Mouse (Mus musculus) neutrophil, adult 5-6 weeks (primary cell): Measurements from ENCODE around the gene Cstf1. TPM values are rescaled to one million over a fixed set of nuclear protein-coding genes. Genes with fewer than 3 reads are reported as not detected.

Experiments used
- ATAC-seq: fragments of 151-379, 151-347 bp; 2 replicates; pipeline ENCODE4 v1.8.0; 2017; ENCODE audit warnings: mild to moderate bottlenecking, moderate TSS enrichment; ENCODE audit not compliant: insufficient number of reproducible peaks, poor library complexity, low FRiP score, severe bottlenecking; ENCODE audit errors: extremely low read depth
- total RNA-seq: library from RNA; stranded (forward); fragments of 200-1000 nt; gene quantifications from 2 replicates; pipeline ENCODE4 v1.2.3, GENCODE M21; 2017

Gene Cstf1
- 16.8 and 18.4 TPM in 2 replicates for total RNA-seq

DNA sequence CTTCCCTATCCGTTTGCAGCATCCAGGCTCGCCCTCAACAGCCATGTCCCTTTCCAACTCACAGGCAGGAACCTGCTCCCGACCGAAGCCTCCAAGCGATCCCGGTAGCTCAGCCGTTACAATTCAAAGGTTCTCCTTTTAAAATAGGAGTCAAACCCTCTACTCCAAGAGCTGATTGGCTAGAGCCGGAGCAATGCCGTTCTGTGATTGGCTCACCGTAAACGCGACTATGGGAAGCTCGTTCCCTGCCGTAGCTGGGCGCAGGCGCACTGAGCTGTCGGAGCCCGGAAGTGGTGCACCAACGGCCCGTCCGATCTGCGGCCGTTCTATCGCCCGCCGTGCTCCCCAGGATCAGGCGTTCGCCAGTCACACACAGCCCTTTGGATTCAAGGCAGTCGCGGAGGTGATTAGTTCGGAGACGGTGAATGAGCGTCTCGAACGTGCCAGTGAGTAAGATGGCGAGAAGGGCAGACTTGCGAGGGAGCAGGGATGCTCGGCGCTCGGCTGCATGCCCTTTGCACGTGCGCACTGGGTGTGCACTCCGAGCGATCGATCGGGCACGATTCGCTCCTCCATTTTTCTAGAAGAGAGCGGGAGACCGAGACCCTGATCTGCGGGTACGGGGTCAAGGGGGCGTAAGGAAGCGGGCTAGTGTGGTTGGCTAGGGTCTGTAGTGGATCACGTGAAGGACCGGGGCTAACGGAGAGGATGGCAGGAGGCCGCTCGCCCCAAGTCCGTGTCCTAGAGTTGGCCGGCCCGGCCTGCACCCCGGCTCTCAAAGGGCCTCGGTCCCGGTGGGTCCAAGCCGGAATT is at the start of gene Cstf1, which contains the start of gene Aurka:
Cstf1 (plus strand) TSS at position 271 of the 813 bp plus-strand sequence.
Aurka (minus strand) TSS at position 125 of the 813 bp plus-strand sequence.
- peak; percentile 92 for ATAC-seq

GRCm38 (mm10) chr2:172320878-172321277 is 49.6 kb upstream of the Cstf1 start:
- no peak for ATAC-seq

DNA sequence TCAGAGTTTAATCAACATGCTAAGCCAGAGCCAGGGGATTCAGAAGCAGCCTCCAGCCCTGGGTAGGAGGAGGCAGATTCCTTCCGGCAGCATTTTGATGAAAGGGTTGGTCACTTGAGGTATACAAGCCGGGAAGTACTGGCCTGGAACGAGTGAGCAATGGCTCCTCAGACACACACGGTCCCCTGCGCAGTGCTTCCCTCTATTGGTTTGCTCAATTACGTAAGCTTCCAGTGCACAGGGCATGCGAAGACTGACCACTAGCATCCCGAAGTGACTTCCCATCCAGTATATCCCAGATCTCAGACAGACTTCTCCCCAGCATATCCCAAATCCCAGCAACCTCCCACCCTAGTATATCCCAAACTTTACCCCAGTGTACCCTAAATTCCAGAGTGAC is 42.2 kb upstream of the Cstf1 start:
- ATAC-seq: no peak

GRCm38 (mm10) chr2:172329179-172329578 is 41.3 kb upstream of the Cstf1 start:
- no peak for ATAC-seq

- ATAC-seq: no peak
These were observed 32.1 kb upstream of the Cstf1 start for GRCm38 (mm10) chr2:172338206-172338942.

GRCm38 (mm10) chr2:172340936-172341335 is 29.5 kb upstream of the Cstf1 start:
- no peak for ATAC-seq

DNA sequence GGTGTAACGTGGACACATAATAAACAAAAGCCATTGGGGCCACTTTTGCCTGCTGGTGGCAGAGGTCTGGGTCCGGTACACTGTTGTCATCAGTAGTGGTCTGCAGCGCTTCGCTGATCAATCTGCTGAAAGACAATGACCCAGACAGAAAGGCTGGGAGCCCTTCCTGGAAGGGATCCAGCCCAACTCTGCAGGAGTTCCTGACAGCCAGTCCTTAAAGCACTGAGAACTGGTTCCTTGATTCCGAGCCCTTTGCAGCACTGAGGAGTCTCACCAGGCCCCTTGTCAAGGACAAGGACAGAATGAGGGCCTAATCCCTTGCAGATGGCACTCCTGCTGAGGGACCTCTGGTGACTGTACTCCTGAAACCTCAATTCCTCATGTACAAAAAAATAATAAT is 28.9 kb upstream of the Cstf1 start:
- no peak for ATAC-seq

- ATAC-seq: no peak
These were observed 26.7 kb upstream of the Cstf1 start for GRCm38 (mm10) chr2:172343751-172344150.

DNA sequence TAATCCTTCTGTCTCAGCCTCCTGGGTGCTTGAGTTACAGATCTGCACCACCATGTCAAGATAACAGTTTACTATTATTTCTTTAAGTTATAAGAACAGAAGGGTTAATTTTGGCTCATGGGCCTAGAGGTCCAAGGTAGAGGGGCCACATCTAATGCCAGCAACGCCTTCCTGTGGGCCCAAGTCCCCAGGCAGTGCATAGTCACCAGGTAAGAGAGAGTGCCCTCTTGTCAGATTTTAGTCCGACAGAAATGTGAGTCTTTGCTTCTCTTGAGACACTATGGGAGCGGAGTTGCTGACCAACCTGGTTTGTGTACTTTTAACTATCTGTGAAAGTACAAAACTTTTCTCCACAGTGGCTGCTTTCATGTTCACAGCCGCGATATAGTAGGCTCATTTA is 25.8 kb upstream of the Cstf1 start:
- ATAC-seq: no peak

DNA sequence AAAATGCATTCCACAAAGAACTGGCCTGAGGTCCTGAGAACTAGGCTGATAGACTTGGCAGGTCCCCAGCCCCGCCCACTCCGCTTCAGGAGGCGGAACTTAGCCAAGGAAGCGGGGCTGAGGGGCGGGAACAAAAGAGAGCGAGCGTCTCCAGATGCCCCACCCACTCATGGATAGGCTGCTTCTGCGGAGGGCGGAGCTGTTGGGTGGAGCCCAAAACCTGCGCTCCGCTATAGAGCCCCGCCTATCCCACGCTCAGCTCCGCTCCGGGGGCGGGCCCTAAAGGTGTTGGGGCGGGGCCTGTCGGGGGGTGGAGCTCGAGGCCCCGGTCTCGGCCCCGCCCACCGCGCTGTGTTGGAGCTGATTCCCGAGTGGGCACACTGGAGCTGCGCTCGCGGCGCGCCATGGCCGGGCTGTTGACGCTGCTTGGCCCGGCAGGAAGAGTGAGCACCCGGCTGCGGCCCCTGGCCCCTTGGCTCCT is 25.2 kb upstream of the Cstf1 start, which contains the start of gene Fam210b:
Fam210b (plus strand) TSS at position 308 of the 481 bp plus-strand sequence.
- peak; percentile 95 for ATAC-seq

DNA sequence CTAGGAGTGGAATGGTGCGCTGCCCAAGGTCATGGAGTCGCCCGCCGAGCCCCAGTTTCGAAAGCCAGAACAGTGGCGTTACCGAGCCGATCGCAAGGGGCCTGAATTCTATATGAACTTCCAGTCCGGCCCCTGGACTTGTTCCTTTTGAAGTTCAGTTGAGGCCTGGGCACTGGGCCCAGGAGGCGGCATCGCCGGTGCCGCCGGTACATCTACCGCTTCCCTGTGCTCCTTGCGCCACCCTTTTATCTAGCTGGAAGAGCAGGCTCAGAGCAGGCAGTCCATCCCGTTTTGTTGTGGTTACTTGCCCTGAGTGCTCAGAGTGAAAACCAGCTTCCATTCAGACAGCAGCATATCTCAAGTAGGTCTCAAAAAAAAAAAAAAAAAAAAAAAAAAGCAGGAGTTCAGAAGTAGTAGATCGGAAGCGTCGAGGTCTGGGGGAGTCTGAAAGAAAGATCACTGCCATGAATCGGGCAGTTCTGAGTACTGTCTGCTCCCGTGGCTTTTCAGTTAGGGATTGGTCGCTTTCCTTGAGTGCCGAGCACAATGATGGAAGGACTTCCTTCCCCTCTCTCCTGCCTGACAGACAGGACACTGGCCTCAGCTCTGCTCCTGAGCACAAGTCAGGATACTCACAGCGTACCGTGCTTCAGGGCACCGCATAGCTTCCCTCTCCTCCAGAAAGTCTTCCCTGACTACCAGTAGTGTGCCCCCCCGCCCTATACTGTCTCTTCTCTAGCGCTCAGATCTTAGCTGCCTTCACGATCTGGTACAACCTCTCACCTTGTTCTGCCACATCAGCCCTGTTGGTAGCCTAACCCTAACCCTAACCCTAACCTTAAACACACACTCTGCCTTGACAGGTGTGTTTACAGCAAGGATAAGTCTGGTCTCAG is 24.2 kb upstream of the Cstf1 start:
- no peak for ATAC-seq

GRCm38 (mm10) chr2:172346933-172347611 is 23.4 kb upstream of the Cstf1 start:
- ATAC-seq: no peak

DNA sequence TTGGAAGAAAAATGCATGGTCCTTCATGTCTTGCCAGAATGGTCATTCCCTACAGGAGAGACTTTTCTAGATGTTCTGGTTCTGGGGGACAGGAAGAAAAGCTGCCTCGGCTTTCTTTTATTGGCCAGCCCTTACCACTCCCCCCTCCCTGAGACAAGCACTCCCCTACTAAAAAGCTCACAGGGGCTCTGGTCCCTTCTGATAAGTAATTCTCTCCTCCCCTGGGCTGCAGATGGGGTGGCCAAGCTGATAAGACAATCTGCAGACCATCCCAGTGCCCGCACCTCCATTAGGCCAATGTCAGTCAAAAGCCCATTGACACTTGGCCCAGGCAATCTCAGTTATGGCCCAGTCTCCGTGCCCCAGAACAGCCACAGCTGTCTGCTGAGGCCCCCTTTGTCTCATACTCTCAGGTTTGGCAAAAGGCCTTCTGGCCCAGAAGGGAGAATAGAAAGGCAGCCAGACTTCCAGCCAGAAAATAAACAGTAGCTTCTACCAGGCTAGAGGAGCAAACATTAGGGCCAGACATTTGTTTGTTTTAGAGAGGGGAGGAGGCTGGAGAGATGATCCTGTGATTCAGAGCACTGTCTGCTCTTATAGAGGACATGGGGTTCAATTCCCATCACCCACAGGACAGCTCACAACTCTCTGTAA is 22.1 kb upstream of the Cstf1 start:
- ATAC-seq: no peak

- no peak for ATAC-seq
These were observed 20.7 kb upstream of the Cstf1 start for GRCm38 (mm10) chr2:172349776-172350175.

GRCm38 (mm10) chr2:172350773-172351172 is 19.7 kb upstream of the Cstf1 start:
- ATAC-seq: no peak

DNA sequence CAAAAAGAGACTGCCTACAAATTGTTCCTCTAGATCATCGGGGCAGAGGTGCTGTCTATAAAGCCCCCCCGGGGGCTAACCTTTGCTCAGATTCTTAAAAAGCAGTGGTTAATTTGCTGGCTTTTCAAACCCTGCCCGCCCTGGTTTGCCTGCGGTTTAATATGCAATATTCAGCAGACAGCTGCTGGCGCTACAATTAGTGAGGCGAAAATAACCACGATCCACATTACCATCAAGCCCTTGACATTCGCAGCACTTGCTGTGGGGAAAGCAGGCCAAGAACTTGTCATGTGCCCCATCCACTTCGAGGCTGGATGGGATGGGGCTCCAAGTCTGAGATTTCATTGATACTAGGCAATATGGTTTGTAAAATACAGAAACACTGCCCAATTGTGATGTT is 17.3 kb upstream of the Cstf1 start:
- no peak for ATAC-seq

GRCm38 (mm10) chr2:172354761-172355160 is 15.7 kb upstream of the Cstf1 start:
- ATAC-seq: no peak

- ATAC-seq: no peak
These were observed 14.6 kb upstream of the Cstf1 start for GRCm38 (mm10) chr2:172355833-172356232.
